Mouse (Mus musculus): ENCODE measurements around the gene Ptprc.

Gene Ptprc

GRCm38 (mm10) chr1:138148844-138149243, 26.7 kb downstream of the Ptprc start:
- DNase-seq (ENCODE audit: low spot score), result no peak

- DNase-seq (ENCODE audit: low spot score), result no peak
Measured at GRCm38 (mm10) chr1:138145571-138145970, 29.9 kb downstream of the Ptprc start.

- DNase-seq (ENCODE audit: low spot score), result no peak
Measured at GRCm38 (mm10) chr1:138145148-138145547, 30.4 kb downstream of the Ptprc start.

GRCm38 (mm10) chr1:138144365-138144764, 31.1 kb downstream of the Ptprc start:
- no peak for DNase-seq (ENCODE audit: low spot score)

GRCm38 (mm10) chr1:138140769-138141168, 34.7 kb downstream of the Ptprc start:
- no peak for DNase-seq (ENCODE audit: low spot score)

GRCm38 (mm10) chr1:138137696-138138095, 37.8 kb downstream of the Ptprc start:
- DNase-seq (ENCODE audit: low spot score), result no peak

GRCm38 (mm10) chr1:138137024-138137577, 38.4 kb downstream of the Ptprc start:
- DNase-seq (ENCODE audit: low spot score), result no peak

- peak; percentile 22 for DNase-seq (ENCODE audit: low spot score)
Measured at GRCm38 (mm10) chr1:138136373-138136779, 39.1 kb downstream of the Ptprc start.

- DNase-seq (ENCODE audit: low spot score), result no peak
Measured at GRCm38 (mm10) chr1:138135637-138136372, 39.7 kb downstream of the Ptprc start.

GRCm38 (mm10) chr1:138135117-138135516, 40.4 kb downstream of the Ptprc start:
- DNase-seq (ENCODE audit: low spot score), result no peak

- no peak for DNase-seq (ENCODE audit: low spot score)
Measured at GRCm38 (mm10) chr1:138134324-138134723, 41.2 kb downstream of the Ptprc start.

- no peak for DNase-seq (ENCODE audit: low spot score)
Measured at GRCm38 (mm10) chr1:138131739-138132138, 43.8 kb downstream of the Ptprc start.

GRCm38 (mm10) chr1:138130145-138130544, 45.4 kb downstream of the Ptprc start:
- no peak for DNase-seq (ENCODE audit: low spot score)

GRCm38 (mm10) chr1:138126843-138127242, 48.7 kb downstream of the Ptprc start:
- no peak for DNase-seq (ENCODE audit: low spot score)

GRCm38 (mm10) chr1:138125281-138125680, 50.2 kb downstream of the Ptprc start:
- DNase-seq (ENCODE audit: low spot score), result no peak

- DNase-seq (ENCODE audit: low spot score), result peak; percentile 39
Measured at GRCm38 (mm10) chr1:138123866-138124265, 51.6 kb downstream of the Ptprc start.

- DNase-seq (ENCODE audit: low spot score), result no peak
Measured at GRCm38 (mm10) chr1:138119895-138120294, 55.6 kb downstream of the Ptprc start.

GRCm38 (mm10) chr1:138093219-138093618, 82.3 kb downstream of the Ptprc start:
- no peak for DNase-seq (ENCODE audit: low spot score)

- DNase-seq (ENCODE audit: low spot score), result peak; percentile 4
Measured at GRCm38 (mm10) chr1:138085810-138086209, 89.7 kb downstream of the Ptprc start.

GRCm38 (mm10) chr1:138083707-138084106, 91.8 kb downstream of the Ptprc start:
- no peak for DNase-seq (ENCODE audit: low spot score)

- no peak for DNase-seq (ENCODE audit: low spot score)
Measured at GRCm38 (mm10) chr1:138080308-138080707, 95.2 kb downstream of the Ptprc start.

- peak; percentile 72 for DNase-seq (ENCODE audit: low spot score)
Measured at GRCm38 (mm10) chr1:138044196-138044945, 131.1 kb downstream of the Ptprc start.

- DNase-seq (ENCODE audit: low spot score), result no peak
Measured at GRCm38 (mm10) chr1:138040556-138040955, 135.0 kb downstream of the Ptprc start.
